8 mouse cellular contexts compared by ENCODE assay signal in genomic region chr5:122990411-122991160, GRCm38 (mm10). TPM values are rescaled to one million over a fixed set of nuclear protein-coding genes. Genes with fewer than 3 reads are reported as not detected.
DNase-seq lines count a peak whose midpoint lies in the region; ATAC-seq lines count a peak whose summit lies in the region.

No protein-coding gene starts in this region.

- no peaks in the 10 kb centered on the region for H3K9me3 ChIP-seq in kidney, embryonic 14.5 days (ENCODE audit: control insufficient read depth, low read length)
- H3K9me3 ChIP-seq in hindbrain, embryonic 16.5 days (ENCODE audit: control insufficient read depth, low read length): no peaks in the 10 kb centered on the region
- H3K9me3 ChIP-seq in midbrain, embryonic 12.5 days: no peaks in the 10 kb centered on the region

- H3K4me3 ChIP-seq in kidney, embryonic 14.5 days (ENCODE audit: low read length): peak overlapping the region; percentile 79
- peak overlapping the region; percentile 69 for H3K4me3 ChIP-seq in hindbrain, embryonic 16.5 days (ENCODE audit: low read length)
- peak overlapping the region; percentile 75 for H3K4me3 ChIP-seq in midbrain, embryonic 12.5 days

- DNase-seq in kidney, postnatal 10 days: no peak
- DNase-seq in thymus, postnatal 10 days (ENCODE audit: low spot score in 2 of 2): peak; percentile 53 to 57
- no peak for DNase-seq in gastrocnemius, postnatal 36 days
- DNase-seq in right cerebral cortex, postnatal 36 days (ENCODE audit: low spot score in 2 of 2): no peak

- no peaks in the 10 kb centered on the region for H3K27me3 ChIP-seq in kidney, embryonic 14.5 days (ENCODE audit: control insufficient read depth, insufficient read depth, low read length)
- no peaks in the 10 kb centered on the region for H3K27me3 ChIP-seq in hindbrain, embryonic 16.5 days (replicated peaks; ENCODE audit: control insufficient read depth, insufficient read depth, low read length)
- no peaks in the 10 kb centered on the region for H3K27me3 ChIP-seq in midbrain, embryonic 12.5 days

- H3K4me2 ChIP-seq in kidney, embryonic 14.5 days (replicated peaks; ENCODE audit: low read depth, low read length): peak overlapping the region; percentile 93
- H3K4me2 ChIP-seq in hindbrain, embryonic 16.5 days (ENCODE audit: low read length): peak overlapping the region; percentile 99
- H3K4me2 ChIP-seq in midbrain, embryonic 12.5 days (replicated peaks): peak overlapping the region; percentile 97

- no peak for ATAC-seq in kidney, embryonic 14.5 days (ENCODE audit: low FRiP score, low TSS enrichment)
- peak; percentile 67 for ATAC-seq in activated CD4-positive, CD25-positive, alpha-beta regulatory T cell, adult 4 months
- no peak for ATAC-seq in hindbrain, embryonic 16.5 days
- no peak for ATAC-seq in midbrain, embryonic 12.5 days (ENCODE audit: low FRiP score, low read depth)

- H3K9ac ChIP-seq in kidney, embryonic 14.5 days (ENCODE audit: low read depth, low read length): peak overlapping the region; percentile 40; the same call in 1 of the 2 replicates
- peak overlapping the region; percentile 76 for H3K9ac ChIP-seq in hindbrain, embryonic 16.5 days (ENCODE audit: low read depth, low read length)
- peak overlapping the region; percentile 81 for H3K9ac ChIP-seq in midbrain, embryonic 12.5 days (replicated peaks)

- WGBS in kidney, embryonic 14.5 days: 20% methylated on average over 16 of the region's 16 CpGs
- 16% methylated on average over 16 of the region's 16 CpGs for WGBS in hindbrain, embryonic 16.5 days
- WGBS in midbrain, embryonic 12.5 days: 6% methylated on average over 16 of the region's 16 CpGs

- peak overlapping the region; percentile 33; the same call in 1 of the 2 replicates for H3K27ac ChIP-seq in kidney, embryonic 14.5 days (ENCODE audit: low read depth, low read length)
- H3K27ac ChIP-seq in hindbrain, embryonic 16.5 days (ENCODE audit: low read depth, low read length): no peak overlapping the region
- H3K27ac ChIP-seq in midbrain, embryonic 12.5 days (replicated peaks): peak overlapping the region; percentile 54

- H3K4me1 ChIP-seq in kidney, embryonic 14.5 days (ENCODE audit: control insufficient read depth, insufficient read depth, low read length): peaks cover 41% of the 10 kb centered on the region
- H3K4me1 ChIP-seq in hindbrain, embryonic 16.5 days (ENCODE audit: control insufficient read depth, insufficient read depth, low read depth, low read length): peaks cover 33% of the 10 kb centered on the region
- peaks cover 62% of the 10 kb centered on the region for H3K4me1 ChIP-seq in midbrain, embryonic 12.5 days

- intact Hi-C loops in gastrocnemius, postnatal 36 days (cut with DNase I): no loop called here

- H3K36me3 ChIP-seq in kidney, embryonic 14.5 days (ENCODE audit: control insufficient read depth, insufficient read depth, low read length): no peaks in the 10 kb centered on the region
- no peaks in the 10 kb centered on the region for H3K36me3 ChIP-seq in hindbrain, embryonic 16.5 days (ENCODE audit: control insufficient read depth, insufficient read depth, low read length)
- no peaks in the 10 kb centered on the region for H3K36me3 ChIP-seq in midbrain, embryonic 12.5 days

RNA-seq across cellular contexts. Expression of gene Kdm2b, which starts 1.0 kb away (rescaled TPM):
- polyA plus RNA-seq in kidney, embryonic 14.5 days (2014; fragmentation: Nextera tagmentation; extraction: Ambion mirVana): 59.1 and 105 TPM in 2 replicates
- 10 to 100 TPM; 28.2 to 43.2 TPM for polyA plus RNA-seq in activated CD4-positive, CD25-positive, alpha-beta regulatory T cell, adult 4 months (2017; shearing (Covaris generic))
- polyA plus RNA-seq in hindbrain, embryonic 16.5 days (2015; fragmentation: Nextera tagmentation; extraction: Ambion mirVana): 88.8 and 99.8 TPM in 2 replicates
- polyA plus RNA-seq in midbrain, embryonic 12.5 days (2016; fragmentation: Nextera tagmentation; extraction: Ambion mirVana): 108 and 115 TPM in 2 replicates
- 10 to 100 TPM; 10.0 to 11.2 TPM for total RNA-seq in gastrocnemius, postnatal 36 days (2021)

RNA-seq across cellular contexts. Expression of gene Orai1, which starts 24.3 kb away (rescaled TPM):
- 21.5 and 23.2 TPM in 2 replicates for polyA plus RNA-seq in kidney, embryonic 14.5 days (2014; fragmentation: Nextera tagmentation; extraction: Ambion mirVana)
- polyA plus RNA-seq in activated CD4-positive, CD25-positive, alpha-beta regulatory T cell, adult 4 months (2017; shearing (Covaris generic)): 1 to 10 TPM; 8.1 to 9.4 TPM
- polyA plus RNA-seq in hindbrain, embryonic 16.5 days (2015; fragmentation: Nextera tagmentation; extraction: Ambion mirVana): 14.2 TPM in 2 replicates
- 11.7 and 13.7 TPM in 2 replicates for polyA plus RNA-seq in midbrain, embryonic 12.5 days (2016; fragmentation: Nextera tagmentation; extraction: Ambion mirVana)
- 10 to 100 TPM; 35.9 to 39.1 TPM for total RNA-seq in gastrocnemius, postnatal 36 days (2021)

RNA-seq across cellular contexts. Expression of gene Morn3, which starts 56.2 kb away (rescaled TPM):
- polyA plus RNA-seq in kidney, embryonic 14.5 days (2014; fragmentation: Nextera tagmentation; extraction: Ambion mirVana): 1.3 and 1.7 TPM in 2 replicates
- 1 to 10 TPM; 3.2 to 4.9 TPM for polyA plus RNA-seq in activated CD4-positive, CD25-positive, alpha-beta regulatory T cell, adult 4 months (2017; shearing (Covaris generic))
- polyA plus RNA-seq in hindbrain, embryonic 16.5 days (2015; fragmentation: Nextera tagmentation; extraction: Ambion mirVana): 0.47 and 0.81 TPM in 2 replicates
- polyA plus RNA-seq in midbrain, embryonic 12.5 days (2016; fragmentation: Nextera tagmentation; extraction: Ambion mirVana): not detected in 2 replicates
- total RNA-seq in gastrocnemius, postnatal 36 days (2021): not detected

Comparison
In these comparisons a context has a peak if more than half of its experiments do, and no peak if none do; other contexts are left out.
1. DNase-seq: peak in thymus, postnatal 10 days (2 of 2); none in kidney, postnatal 10 days (single experiment), gastrocnemius, postnatal 36 days (0 of 2) and right cerebral cortex, postnatal 36 days (0 of 2).
2. Peak in every context shown above with its lines, with median percentiles within 50 percentile points of each other: H3K4me2 ChIP-seq, H3K4me3 ChIP-seq and H3K9ac ChIP-seq.